Mouse (Mus musculus) erythroblast, embryonic 14.5 days (primary cell): ENCODE measurements around the gene Fgg. TPM values are rescaled to one million over a fixed set of nuclear protein-coding genes. Genes with fewer than 3 reads are reported as not detected.

Experiments used
- H3K27me3 ChIP-seq: 2 replicates; pipeline ENCODE4 v1.6.1; 2012; ENCODE audit warnings: inconsistent platforms; ENCODE audit not compliant: control insufficient read depth
- H3K36me3 ChIP-seq: 2 replicates; pipeline ENCODE4 v1.6.1; 2012; ENCODE audit warnings: mild to moderate bottlenecking, inconsistent platforms; ENCODE audit not compliant: control insufficient read depth
- H3K4me1 ChIP-seq: 2 replicates; pipeline ENCODE4 v1.6.1; 2012; ENCODE audit warnings: inconsistent platforms; ENCODE audit not compliant: control insufficient read depth
- H3K4me3 ChIP-seq: replicated peaks from 2 replicates; pipeline ENCODE3; 2012; ENCODE audit warnings: moderate library complexity, mild to moderate bottlenecking, inconsistent platforms
- H3K9me3 ChIP-seq: 2 replicates; pipeline ENCODE4 v1.6.1; 2012; ENCODE audit warnings: low read length, inconsistent platforms, mixed read lengths; ENCODE audit not compliant: control insufficient read depth
- GATA1 ChIP-seq: IDR thresholded peaks from 2 replicates; pipeline ENCODE4 v1.6.1; 2012; ENCODE audit warnings: low read length, inconsistent platforms, mixed read lengths
- TAL1 ChIP-seq: IDR thresholded peaks from 3 replicates; pipeline ENCODE4 v1.6.1; 2012; ENCODE audit warnings: low read length, inconsistent platforms, mixed read lengths
- polyA plus RNA-seq: library from polyadenylated mRNA; stranded (reverse); fragments of >175 nt; gene quantifications from 2 replicates; pipeline ENCODE4 v1.2.3, GENCODE M21; 2012

Fgg gene
- polyA plus RNA-seq, 1 experiment, result not detected

DNA sequence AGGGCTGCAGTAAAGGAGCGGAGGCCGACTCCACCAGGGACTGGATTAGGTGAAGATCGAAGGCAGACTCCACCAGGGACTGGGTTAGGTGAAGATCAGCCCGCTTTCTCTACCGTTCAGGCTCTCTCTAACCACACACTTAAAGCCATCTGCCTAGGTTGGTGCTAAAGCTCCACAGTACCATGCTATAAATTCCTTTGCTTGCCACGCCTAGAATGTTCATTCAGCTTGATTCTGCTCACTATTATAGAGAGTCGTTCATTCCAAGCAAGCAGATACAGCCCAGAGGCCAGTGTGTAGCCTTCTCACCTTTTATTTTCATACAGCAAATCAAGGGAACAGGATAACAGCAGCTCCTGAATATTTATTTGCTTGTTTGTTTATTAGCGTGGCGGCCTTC is 7.5 kb upstream of the Fgg start:
- no peak for TF ChIP-seq TAL1
- TF ChIP-seq GATA1, result no peak
- no peaks in the 10 kb centered on the region for H3K9me3 ChIP-seq
- no peaks in the 10 kb centered on the region for H3K4me1 ChIP-seq
- no peaks in the 10 kb centered on the region for H3K27me3 ChIP-seq
- H3K4me3 ChIP-seq, result no peak overlapping the region
- H3K36me3 ChIP-seq, result no peaks in the 10 kb centered on the region

DNA sequence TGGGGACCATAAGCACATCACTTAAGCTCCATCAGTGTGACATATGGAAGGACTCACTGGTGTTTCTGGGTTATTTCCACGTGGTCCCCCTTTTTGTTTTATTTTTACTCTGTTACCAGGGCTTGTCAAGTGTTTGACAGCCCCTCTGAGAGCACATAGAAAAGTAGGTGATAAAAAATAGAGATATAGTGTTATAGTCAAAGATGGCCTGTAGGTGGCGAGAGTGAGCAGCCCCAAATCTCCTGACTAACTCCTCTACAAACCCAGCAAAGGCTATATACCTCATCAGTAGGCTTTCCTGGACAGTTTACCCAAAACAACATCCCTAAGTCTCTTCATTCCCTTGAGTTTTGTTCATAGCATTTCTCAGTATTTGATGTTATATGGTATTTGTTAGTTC is 5.3 kb upstream of the Fgg start:
- H3K36me3 ChIP-seq, result no peaks in the 10 kb centered on the region
- no peak overlapping the region for H3K4me3 ChIP-seq
- TF ChIP-seq GATA1 (no peak), TAL1 (no peak)
- H3K4me1 ChIP-seq, result no peaks in the 10 kb centered on the region
- no peaks in the 10 kb centered on the region for H3K27me3 ChIP-seq
- no peaks in the 10 kb centered on the region for H3K9me3 ChIP-seq

DNA sequence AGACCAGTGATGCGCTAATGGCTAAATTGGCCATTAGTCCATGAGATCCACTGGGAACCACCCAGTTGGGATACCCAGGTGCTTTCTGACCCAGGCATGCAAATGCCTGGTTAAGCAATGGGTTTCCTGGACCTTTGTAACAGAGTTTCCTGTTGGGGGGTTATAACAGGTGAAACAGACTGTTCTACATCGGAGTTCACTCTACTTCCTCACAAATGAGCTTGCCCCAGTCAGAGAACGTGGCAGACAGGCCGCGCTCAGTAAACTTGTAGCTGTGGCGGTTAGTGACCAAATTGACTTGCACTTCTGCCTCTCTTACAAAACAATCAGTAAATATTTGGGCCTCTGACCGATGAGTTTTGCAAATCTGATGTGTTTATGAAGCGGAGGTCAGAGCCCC is 4.5 kb upstream of the Fgg start:
- no peaks in the 10 kb centered on the region for H3K4me1 ChIP-seq
- no peak overlapping the region for H3K4me3 ChIP-seq
- no peaks in the 10 kb centered on the region for H3K27me3 ChIP-seq
- H3K36me3 ChIP-seq, result no peaks in the 10 kb centered on the region
- TF ChIP-seq TAL1 (no peak), GATA1 (no peak)
- no peaks in the 10 kb centered on the region for H3K9me3 ChIP-seq

DNA sequence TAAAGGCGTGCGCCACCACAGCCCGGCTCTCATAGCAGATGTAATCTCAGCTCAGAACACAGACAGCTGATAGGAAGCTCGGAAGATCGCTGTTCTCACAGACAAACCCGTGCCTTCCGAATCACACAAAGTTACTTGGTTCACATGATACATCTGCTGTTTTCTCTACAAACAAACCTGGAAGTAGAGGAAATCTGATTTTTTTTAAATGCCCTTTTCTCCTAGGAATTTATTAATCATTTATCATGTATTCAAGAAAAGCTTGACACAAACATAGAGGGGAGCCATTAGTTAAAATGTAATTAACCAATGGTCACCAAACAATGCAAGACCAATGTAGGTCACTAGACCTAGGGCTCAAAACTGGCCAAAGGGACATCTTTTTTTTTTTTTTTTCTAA is 2.7 kb upstream of the Fgg start:
- Histone ChIP-seq H3K27me3 (no peaks in the 10 kb centered on the region), H3K4me3 (no peak overlapping the region), H3K36me3 (no peaks in the 10 kb centered on the region), H3K9me3 (no peaks in the 10 kb centered on the region), H3K4me1 (no peaks in the 10 kb centered on the region)
- no peak for TF ChIP-seq TAL1
- TF ChIP-seq GATA1, result no peak

DNA sequence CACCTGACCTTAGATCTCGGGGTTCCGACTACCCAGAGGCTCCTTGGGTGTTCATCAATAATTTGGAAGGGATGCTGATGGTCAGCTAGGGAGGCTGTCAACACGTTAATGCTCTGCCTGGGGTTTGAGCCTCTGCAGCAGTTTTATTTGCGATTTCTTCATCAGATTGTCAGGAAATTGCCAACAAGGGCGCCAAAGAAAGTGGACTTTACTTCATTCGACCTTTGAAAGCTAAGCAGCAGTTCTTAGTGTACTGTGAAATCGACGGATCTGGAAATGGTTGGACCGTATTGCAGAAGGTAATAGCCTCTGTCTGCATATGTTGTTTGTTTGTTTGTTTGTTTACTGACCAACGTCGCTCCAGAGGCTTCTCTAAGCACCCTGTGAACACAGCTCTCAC is 2.8 kb downstream of the Fgg start:
- Histone ChIP-seq H3K9me3 (no peaks in the 10 kb centered on the region), H3K36me3 (no peaks in the 10 kb centered on the region; the same call in 1 of the 2 replicates), H3K4me1 (no peaks in the 10 kb centered on the region), H3K27me3 (no peaks in the 10 kb centered on the region), H3K4me3 (peak overlapping the region; percentile 31)
- TF ChIP-seq TAL1 (no peak), GATA1 (no peak)

DNA sequence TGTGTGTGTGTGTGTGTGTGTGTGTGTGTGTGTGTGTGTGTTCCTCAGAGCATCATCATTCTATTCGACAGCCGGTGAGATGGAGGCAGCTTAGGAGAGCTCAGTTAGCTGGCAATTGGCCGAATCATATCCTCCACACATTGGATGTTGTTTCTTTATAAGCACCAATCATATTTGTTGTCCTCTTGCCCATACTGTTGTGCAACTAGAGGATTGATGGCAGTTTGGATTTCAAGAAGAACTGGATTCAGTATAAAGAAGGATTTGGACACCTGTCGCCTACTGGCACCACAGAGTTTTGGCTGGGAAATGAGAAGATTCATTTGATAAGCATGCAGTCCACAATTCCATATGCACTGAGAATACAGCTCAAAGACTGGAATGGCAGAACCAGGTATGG is 3.6 kb downstream of the Fgg start:
- Histone ChIP-seq H3K4me3 (no peak overlapping the region), H3K27me3 (no peaks in the 10 kb centered on the region), H3K36me3 (no peaks in the 10 kb centered on the region; the same call in 1 of the 2 replicates), H3K9me3 (no peaks in the 10 kb centered on the region), H3K4me1 (no peaks in the 10 kb centered on the region)
- TF ChIP-seq TAL1 (no peak), GATA1 (no peak)

DNA sequence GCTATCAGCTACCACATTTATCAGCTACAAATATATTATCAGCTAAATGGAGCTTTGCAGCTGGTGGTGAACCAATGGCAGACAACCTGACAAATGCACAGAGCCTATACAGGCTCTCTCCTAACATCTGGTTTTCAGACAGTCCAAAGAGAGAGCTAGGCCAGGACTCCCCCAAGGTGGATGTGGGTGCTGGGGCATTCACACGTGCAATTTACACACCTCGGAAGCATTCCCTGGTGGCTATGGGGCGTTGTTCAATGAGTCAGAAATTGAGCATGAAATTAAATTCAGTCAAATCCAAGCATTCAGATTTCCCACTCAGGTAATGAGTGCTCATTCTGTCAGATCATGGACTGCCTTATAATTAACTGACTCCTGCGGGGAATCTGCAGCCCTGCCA is 4.0 kb downstream of the Fgg start:
- no peak overlapping the region for H3K4me3 ChIP-seq
- H3K36me3 ChIP-seq, result no peaks in the 10 kb centered on the region; the same call in 1 of the 2 replicates
- H3K27me3 ChIP-seq, result no peaks in the 10 kb centered on the region
- TF ChIP-seq TAL1, result no peak
- TF ChIP-seq GATA1, result no peak
- H3K9me3 ChIP-seq, result no peaks in the 10 kb centered on the region
- H3K4me1 ChIP-seq, result no peaks in the 10 kb centered on the region

DNA sequence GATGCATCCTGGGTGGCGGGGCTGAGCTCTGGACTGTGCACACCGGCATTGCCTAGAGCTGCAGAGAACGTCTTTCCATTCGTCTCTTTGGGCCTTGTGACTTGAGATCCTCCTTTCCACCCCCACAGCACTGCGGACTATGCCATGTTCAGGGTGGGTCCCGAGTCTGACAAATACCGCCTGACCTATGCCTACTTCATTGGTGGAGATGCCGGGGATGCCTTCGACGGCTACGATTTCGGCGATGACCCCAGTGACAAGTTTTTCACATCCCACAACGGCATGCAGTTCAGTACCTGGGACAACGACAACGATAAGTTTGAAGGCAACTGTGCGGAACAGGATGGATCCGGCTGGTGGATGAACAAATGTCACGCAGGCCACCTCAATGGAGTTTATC is 5.1 kb downstream of the Fgg start:
- no peaks in the 10 kb centered on the region; the same call in 1 of the 2 replicates for H3K36me3 ChIP-seq
- TF ChIP-seq GATA1 (no peak), TAL1 (no peak)
- H3K4me3 ChIP-seq, result no peak overlapping the region
- H3K27me3 ChIP-seq, result no peaks in the 10 kb centered on the region
- no peaks in the 10 kb centered on the region for H3K9me3 ChIP-seq
- no peaks in the 10 kb centered on the region for H3K4me1 ChIP-seq

DNA sequence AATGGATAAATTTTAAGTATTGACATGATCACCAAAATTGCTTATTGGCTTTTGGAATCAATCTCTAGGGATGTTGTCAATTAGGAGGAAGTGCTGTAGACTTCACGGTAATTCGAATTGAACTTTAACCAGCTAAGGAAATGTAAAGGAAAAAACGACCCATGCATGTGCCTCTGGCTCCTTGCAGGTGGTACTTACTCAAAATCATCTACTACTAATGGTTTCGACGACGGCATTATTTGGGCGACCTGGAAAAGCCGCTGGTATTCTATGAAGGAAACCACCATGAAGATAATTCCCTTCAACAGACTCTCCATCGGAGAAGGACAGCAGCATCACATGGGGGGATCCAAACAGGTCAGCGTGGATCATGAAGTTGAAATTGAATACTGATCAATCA is 6.4 kb downstream of the Fgg start:
- no peaks in the 10 kb centered on the region; the same call in 1 of the 2 replicates for H3K36me3 ChIP-seq
- H3K4me1 ChIP-seq, result no peaks in the 10 kb centered on the region
- TF ChIP-seq GATA1 (no peak), TAL1 (no peak)
- no peak overlapping the region for H3K4me3 ChIP-seq
- H3K27me3 ChIP-seq, result no peaks in the 10 kb centered on the region
- H3K9me3 ChIP-seq, result no peaks in the 10 kb centered on the region

DNA sequence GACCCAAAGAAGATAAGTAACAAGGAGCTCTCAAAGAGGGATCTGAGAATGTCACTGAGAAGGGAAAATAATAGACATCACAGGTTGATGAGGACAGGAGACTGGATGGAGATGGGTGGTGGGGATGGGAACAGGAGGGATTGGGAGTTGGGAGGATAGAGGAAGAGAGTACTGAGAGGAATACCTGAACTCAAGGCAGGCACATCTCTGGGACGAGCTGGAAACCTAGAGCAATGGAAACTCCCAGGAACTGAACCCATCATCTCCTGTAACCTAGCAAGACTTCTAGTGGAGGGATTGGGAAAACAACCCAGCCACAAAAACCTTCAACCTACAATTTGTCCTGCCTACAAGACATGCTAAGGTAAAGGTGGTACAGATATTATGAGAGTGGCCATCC is 8.7 kb downstream of the Fgg start:
- TF ChIP-seq GATA1 (no peak), TAL1 (no peak)
- H3K36me3 ChIP-seq, result no peaks in the 10 kb centered on the region; the same call in 1 of the 2 replicates
- H3K27me3 ChIP-seq, result no peaks in the 10 kb centered on the region
- no peaks in the 10 kb centered on the region for H3K4me1 ChIP-seq
- H3K9me3 ChIP-seq, result no peaks in the 10 kb centered on the region
- no peak overlapping the region for H3K4me3 ChIP-seq
